Comparison of ENCODE assay signal across 24 mouse cellular contexts in the genomic region with DNA sequence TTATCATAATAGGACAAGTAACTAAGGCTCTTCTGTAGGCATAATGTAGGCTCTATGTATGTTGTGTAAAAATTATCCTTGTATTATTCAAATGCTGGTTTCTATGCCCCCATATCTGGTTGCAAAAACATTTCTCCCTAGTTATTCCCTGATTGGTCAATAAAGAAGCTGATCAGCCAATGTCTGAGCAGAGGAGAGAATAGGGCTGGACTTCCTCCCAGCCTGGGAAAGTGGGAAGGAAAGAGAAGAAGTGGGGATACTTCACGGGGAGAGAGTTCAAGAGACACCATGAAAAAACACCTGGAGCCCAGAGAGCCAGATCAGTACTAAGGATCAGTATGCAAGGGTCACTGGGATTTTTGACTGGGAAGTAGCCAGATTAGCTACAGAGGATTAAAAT. TPM values are rescaled to one million over a fixed set of nuclear protein-coding genes. Genes with fewer than 3 reads are reported as not detected.
"Had no signal": no experiment of that assay in that cellular context is flagged by ENCODE, and none has a peak within 500 bp of the region (broad histone marks: within the 10 kb centered on the region; RNA-seq: fewer than 3 reads in every experiment).

No protein-coding gene starts in this region.

- H3K9ac ChIP-seq: heart, embryonic 13.5 days; heart, embryonic 15.5 days; hindbrain, embryonic 13.5 days; hindbrain, embryonic 15.5 days; kidney, embryonic 15.5 days; limb, embryonic 13.5 days; limb, embryonic 15.5 days; liver, embryonic 12.5 days; liver, embryonic 14.5 days had no signal

- H3K36me3 ChIP-seq: heart, embryonic 13.5 days; heart, embryonic 15.5 days; hindbrain, embryonic 13.5 days; hindbrain, embryonic 15.5 days; kidney, embryonic 15.5 days; limb, embryonic 13.5 days; limb, embryonic 15.5 days; liver, embryonic 12.5 days had no signal

- H3K27me3 ChIP-seq: heart, embryonic 13.5 days; heart, embryonic 15.5 days; hindbrain, embryonic 13.5 days; hindbrain, embryonic 15.5 days; kidney, embryonic 15.5 days; limb, embryonic 13.5 days; limb, embryonic 15.5 days; liver, embryonic 12.5 days had no signal

- DNase-seq: gastrocnemius, adult 2 months; gastrocnemius, postnatal 10 days; gastrocnemius, postnatal 25 days; heart, adult 2 months; heart, postnatal 14 days; heart, postnatal 36 days; kidney, adult 11 months; kidney, adult 2 months; kidney, adult 9 months; kidney, postnatal 25 days; kidney, postnatal 4 days; left cerebral cortex, postnatal 4 days had no signal

- H3K9me3 ChIP-seq: heart, embryonic 13.5 days; heart, embryonic 15.5 days; hindbrain, embryonic 15.5 days; kidney, embryonic 15.5 days; limb, embryonic 15.5 days; liver, embryonic 12.5 days had no signal

- H3K27ac ChIP-seq: gastrocnemius, adult 2 months; heart, adult 2 months; heart, embryonic 13.5 days; heart, embryonic 15.5 days; hindbrain, embryonic 13.5 days; hindbrain, embryonic 15.5 days; hindbrain, postnatal 0 days; kidney, embryonic 15.5 days; kidney, postnatal 0 days; layer of hippocampus, adult 2 months; limb, embryonic 13.5 days; limb, embryonic 15.5 days; liver, embryonic 12.5 days; liver, embryonic 14.5 days had no signal

- H3K4me3 ChIP-seq: gastrocnemius, adult 2 months; heart, adult 2 months; heart, embryonic 13.5 days; heart, embryonic 15.5 days; hindbrain, embryonic 13.5 days; hindbrain, embryonic 15.5 days; kidney, embryonic 15.5 days; layer of hippocampus, adult 2 months; limb, embryonic 13.5 days; limb, embryonic 15.5 days; liver, embryonic 12.5 days had no signal

RNA-seq across cellular contexts. Expression of a gene that starts 49.1 kb away (rescaled TPM):
- total RNA-seq: gastrocnemius, adult 2 months; gastrocnemius, postnatal 25 days had no signal
